Mouse (Mus musculus) neutrophil, adult 83 days (primary cell): Measurements from ENCODE around the gene Msmb. TPM values are rescaled to one million over a fixed set of nuclear protein-coding genes. Genes with fewer than 3 reads are reported as not detected.

Source experiments
- total RNA-seq, 2 experiments: library from RNA; stranded (reverse); gene quantifications; one replicate each; pipeline ENCODE4 v1.2.4; 2023

Msmb gene
- not detected for total RNA-seq

GRCm38 (mm10) chr14:32141723-32142122 is at the start of gene Msmb:
Gene Msmb (plus strand): TSS chr14:32142023.

GRCm38 (mm10) chr14:32159690-32160246 is 17.9 kb downstream of the Msmb start, which contains the start of gene Ncoa4:
Gene Ncoa4 (plus strand): TSS chr14:32159865.

DNA sequence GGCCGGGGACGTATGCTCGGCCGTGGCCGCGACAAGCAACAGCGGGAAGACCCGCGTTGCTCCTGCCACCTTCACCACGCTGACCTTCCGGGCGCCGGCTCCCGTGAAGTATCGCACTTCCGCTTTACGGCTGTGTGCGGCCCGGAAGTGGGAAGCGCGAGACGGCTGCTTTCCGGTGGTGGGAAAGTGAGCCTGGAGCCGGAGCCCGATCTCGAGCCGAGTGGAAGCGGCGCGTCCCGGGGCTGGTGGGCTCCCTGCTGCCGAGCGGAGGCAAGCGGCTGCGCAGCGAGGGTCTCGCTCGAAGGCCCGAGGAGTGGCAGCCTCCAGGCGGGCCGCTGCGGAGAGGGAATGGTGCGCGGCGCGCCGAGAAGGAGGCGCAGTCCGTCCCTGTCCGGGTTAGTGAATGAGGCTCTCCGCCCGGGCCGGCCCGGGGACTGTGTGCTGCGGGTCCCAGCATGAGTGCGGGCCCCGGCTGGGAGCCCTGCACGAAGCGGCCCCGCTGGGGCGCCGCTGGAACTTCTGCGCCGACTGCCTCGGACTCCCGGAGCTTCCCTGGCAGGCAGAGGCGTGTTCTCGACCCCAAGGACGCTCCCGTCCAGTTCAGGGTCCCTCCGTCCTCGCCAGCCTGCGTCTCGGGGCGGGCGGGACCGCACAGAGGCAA is 60.1 kb downstream of the Msmb start, which contains the start of the genes Timm23 and Parg:
TSS of gene Timm23 (minus strand) at position 108 of the 661 bp plus-strand sequence.
TSS of gene Parg (plus strand) at position 159 of the 661 bp plus-strand sequence.

Other genes with a start within 250 kb of the Msmb start
- not detected for gene Galnt15, start 113.0 kb upstream of the Msmb start, total RNA-seq
- 1 to 10 TPM; 5.5 to 8.8 TPM for gene Oxnad1, start 56.6 kb upstream of the Msmb start, total RNA-seq
- 10 to 100 TPM; 68.3 to 74.1 TPM for gene Dph3, start 56.3 kb upstream of the Msmb start, total RNA-seq
- 100 to 1,000 TPM; 177 to 186 TPM for gene Ncoa4, start 17.8 kb downstream of the Msmb start, total RNA-seq
- gene Timm23, start 59.9 kb downstream of the Msmb start, total RNA-seq = 10 to 100 TPM; 36.5 to 61.3 TPM
- gene Parg, start 59.9 kb downstream of the Msmb start, total RNA-seq = 10 to 100 TPM; 30.9 to 40.2 TPM
- not detected for gene Ogdhl, start 180.0 kb downstream of the Msmb start, total RNA-seq
- gene 1700024G13Rik, start 246.4 kb downstream of the Msmb start, total RNA-seq = not detected